Mouse (Mus musculus): ENCODE data around the gene Ncoa1.

DNA sequence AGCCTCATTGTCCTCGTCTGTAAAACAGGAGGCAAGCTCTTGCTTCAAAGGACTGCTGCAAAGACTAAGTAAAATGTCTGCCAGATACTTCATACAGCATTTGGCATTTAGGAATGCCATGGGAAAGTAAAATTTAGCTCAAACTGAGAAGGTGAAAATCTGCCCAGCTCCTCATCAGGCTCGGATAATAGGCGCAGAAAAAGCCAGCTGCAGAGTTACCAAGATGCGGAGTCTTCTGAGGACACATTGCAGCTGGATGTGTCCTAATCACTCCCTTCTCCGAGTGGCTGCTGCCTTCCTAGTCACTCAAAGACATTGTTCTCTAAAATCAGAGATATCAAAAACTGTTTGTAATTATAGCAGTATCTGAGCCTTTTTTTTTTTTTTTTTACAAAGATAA lies 4.7 kb upstream of the Ncoa1 start:
- TF ChIP-seq HCFC1 (IDR thresholded peaks at IDR 0.05; ENCODE audit: borderline replicate concordance, insufficient read depth, low read length) (no peak), ZC3H11A (IDR thresholded peaks at IDR 0.05; ENCODE audit: borderline replicate concordance, low read depth, low read length) (no peak), ZNF384 (IDR thresholded peaks at IDR 0.05; ENCODE audit: low read depth, low read length) (no peak), CHD2 (IDR thresholded peaks at IDR 0.05; ENCODE audit: low read depth, low read length) (no peak), MAFK (IDR thresholded peaks at IDR 0.05; ENCODE audit: insufficient read depth, low read depth, low read length) (no peak)
